Comparison of ENCODE assay signal across 19 mouse cellular contexts in genomic region chr14:29387761-29388160, GRCm38 (mm10).
DNase-seq lines count a peak whose midpoint lies in the region; ATAC-seq and TF ChIP-seq lines count a peak whose summit lies in the region.
"Had no signal": no experiment of that assay in that cellular context is flagged by ENCODE, and none has a peak within 500 bp of the region (broad histone marks: within the 10 kb centered on the region; RNA-seq: fewer than 3 reads in every experiment).

No protein-coding gene starts in this region.

- no peaks in the 10 kb centered on the region for H3K4me1 ChIP-seq in lung, embryonic 14.5 days (ENCODE audit: insufficient read depth)
- H3K4me1 ChIP-seq: forebrain, embryonic 12.5 days; heart, embryonic 10.5 days; intestine, embryonic 15.5 days; liver, embryonic 13.5 days; midbrain, embryonic 13.5 days; neural tube, embryonic 12.5 days had no signal

- no peak overlapping the region for H3K4me3 ChIP-seq in lung, embryonic 14.5 days (ENCODE audit: low read depth, low read length)
- H3K4me3 ChIP-seq: forebrain, embryonic 12.5 days; heart, embryonic 10.5 days; intestine, embryonic 15.5 days; liver, embryonic 13.5 days; midbrain, embryonic 13.5 days; neural tube, embryonic 12.5 days had no signal

- intact Hi-C loops in heart, postnatal 14 days (cut with DNase I): no loop called here

- 50% methylated on average over 3 of the region's 3 CpGs for WGBS in lung, embryonic 14.5 days

- no peaks in the 10 kb centered on the region for H3K9me3 ChIP-seq in lung, embryonic 14.5 days (ENCODE audit: low read depth, low read length)
- H3K9me3 ChIP-seq: forebrain, embryonic 12.5 days; heart, embryonic 10.5 days; intestine, embryonic 15.5 days; liver, embryonic 13.5 days; midbrain, embryonic 13.5 days; neural tube, embryonic 12.5 days had no signal

- no peak overlapping the region for H3K9ac ChIP-seq in lung, embryonic 14.5 days
- H3K9ac ChIP-seq: forebrain, embryonic 12.5 days; intestine, embryonic 15.5 days; liver, embryonic 13.5 days; midbrain, embryonic 13.5 days; neural tube, embryonic 12.5 days had no signal

- no peak overlapping the region for H3K4me2 ChIP-seq in lung, embryonic 14.5 days
- H3K4me2 ChIP-seq: forebrain, embryonic 12.5 days; intestine, embryonic 15.5 days; liver, embryonic 13.5 days; midbrain, embryonic 13.5 days; neural tube, embryonic 12.5 days had no signal

- no peak for ATAC-seq in lung, embryonic 14.5 days (ENCODE audit: insufficient read depth)
- ATAC-seq: CD4-positive, CD25-positive, alpha-beta regulatory T cell, adult 4 months; hindbrain, embryonic 16.5 days; intestine, embryonic 15.5 days; midbrain, embryonic 13.5 days had no signal

- peak; percentile 18 for DNase-seq in heart, adult 11 months
- no peak for DNase-seq in heart, postnatal 14 days
- DNase-seq in lung, embryonic 14.5 days: peak; percentile 55
- DNase-seq in lung, postnatal 4 days: no peak
- peak; percentile 18 for DNase-seq in 3T3-L1 (ENCODE audit: low read depth, low spot score)
- peak; percentile 79 for DNase-seq in adrenal gland, postnatal 14 days
- no peak for DNase-seq in embryo, embryonic 11 days
- DNase-seq in urinary bladder, adult 18-20 months (ENCODE audit: low spot score in 2 of 2): no peak
- DNase-seq: cerebellum, adult 9-10 months; liver, embryonic 13.5 days; right cerebral cortex, postnatal 25 days; spleen, adult 18-20 months had no signal

- no peaks in the 10 kb centered on the region for H3K27me3 ChIP-seq in lung, embryonic 14.5 days (ENCODE audit: insufficient read depth, low read length)
- H3K27me3 ChIP-seq: forebrain, embryonic 12.5 days; intestine, embryonic 15.5 days; liver, embryonic 13.5 days; midbrain, embryonic 13.5 days; neural tube, embryonic 12.5 days had no signal

- TF ChIP-seq CTCF in lung, embryonic 14.5 days (IDR thresholded peaks at IDR 0.05; ENCODE audit: low read depth): no peak

- no peak overlapping the region for H3K27ac ChIP-seq in lung, embryonic 14.5 days (ENCODE audit: low read depth)
- H3K27ac ChIP-seq: forebrain, embryonic 12.5 days; heart, embryonic 10.5 days; intestine, embryonic 15.5 days; liver, embryonic 13.5 days; midbrain, embryonic 13.5 days; neural tube, embryonic 12.5 days had no signal

- H3K36me3 ChIP-seq in lung, embryonic 14.5 days (ENCODE audit: insufficient read depth): no peaks in the 10 kb centered on the region
- H3K36me3 ChIP-seq: forebrain, embryonic 12.5 days; heart, embryonic 10.5 days; intestine, embryonic 15.5 days; liver, embryonic 13.5 days; midbrain, embryonic 13.5 days; neural tube, embryonic 12.5 days had no signal

Comparison
In these comparisons a context has a peak if more than half of its experiments do, and no peak if none do; other contexts are left out.
1. DNase-seq: peak in heart, adult 11 months (single experiment), lung, embryonic 14.5 days (single experiment), 3T3-L1 (single experiment) and adrenal gland, postnatal 14 days (single experiment); none in heart, postnatal 14 days (0 of 2), lung, postnatal 4 days (0 of 2), embryo, embryonic 11 days (single experiment) and urinary bladder, adult 18-20 months (0 of 2).